Mouse (Mus musculus) lung, embryonic 14.5 days (tissue): Measurements from ENCODE around the gene Crim1. TPM values are rescaled to one million over a fixed set of nuclear protein-coding genes. Genes with fewer than 3 reads are reported as not detected.

Experiments
- ATAC-seq: fragments of 200-750 bp; cut with Nextera tagmentation; 2 replicates; pipeline ENCODE4 v1.8.0; 2017; ENCODE audit warnings: mild to moderate bottlenecking, moderate TSS enrichment, moderate library complexity; ENCODE audit not compliant: insufficient read depth
- DNase-seq: peaks from one replicate; pipeline ENCODE4 v3.0.0-alpha.2; 2015
- H3K27ac ChIP-seq: fragments of 300-500 bp; sonication (generic); 2 replicates; pipeline ENCODE4 v1.5.1; 2014; ENCODE audit warnings: low read depth, mild to moderate bottlenecking, moderate library complexity
- H3K27me3 ChIP-seq: fragments of 300-500 bp; sonication (generic); 2 replicates; pipeline ENCODE4 v1.6.1; 2014; ENCODE audit warnings: low read length, control low read depth; ENCODE audit not compliant: insufficient read depth
- H3K36me3 ChIP-seq: fragments of 300-500 bp; sonication (generic); 2 replicates; pipeline ENCODE4 v1.6.1; 2014; ENCODE audit warnings: control low read depth; ENCODE audit not compliant: insufficient read depth
- H3K4me1 ChIP-seq: fragments of 300-500 bp; sonication (generic); 2 replicates; pipeline ENCODE4 v1.6.1; 2014; ENCODE audit warnings: antibody characterized with exemption, control low read depth; ENCODE audit not compliant: insufficient read depth
- H3K4me2 ChIP-seq: fragments of 300-500 bp; sonication (generic); 2 replicates; pipeline ENCODE4 v1.6.1; 2014; ENCODE audit warnings: mild to moderate bottlenecking
- H3K4me3 ChIP-seq: fragments of 300-500 bp; sonication (generic); 2 replicates; pipeline ENCODE4 v1.5.1; 2014; ENCODE audit warnings: low read depth, low read length
- H3K9ac ChIP-seq: fragments of 300-500 bp; sonication (generic); 2 replicates; pipeline ENCODE4 v1.6.1; 2014
- H3K9me3 ChIP-seq: fragments of 300-500 bp; sonication (generic); 2 replicates; pipeline ENCODE4 v1.6.1; 2016; ENCODE audit warnings: low read depth, low read length, control low read depth
- CTCF ChIP-seq: IDR thresholded peaks from 2 replicates; pipeline ENCODE4 v1.5.1; 2016; ENCODE audit warnings: antibody characterized with exemption, low read depth
- WGBS: fragments of 180-500 bp; shearing (Covaris S2); extraction: QIAGEN DNeasy Blood & Tissue Kit; methylation state at CpG from one replicate; pipeline ENCODE4 v1.1.7; 2014; 5-methylcytosine and 5-hydroxymethylcytosine counted together
- polyA plus RNA-seq: library from polyadenylated mRNA; unstranded; fragments of >200 nt; fragmentation: Nextera tagmentation; extraction: Ambion mirVana; gene quantifications from 2 replicates; pipeline ENCODE4 v1.2.1, GENCODE M21; 2014

Crim1 gene
- polyA plus RNA-seq = 3.1 and 5.7 TPM in 2 replicates

DNA sequence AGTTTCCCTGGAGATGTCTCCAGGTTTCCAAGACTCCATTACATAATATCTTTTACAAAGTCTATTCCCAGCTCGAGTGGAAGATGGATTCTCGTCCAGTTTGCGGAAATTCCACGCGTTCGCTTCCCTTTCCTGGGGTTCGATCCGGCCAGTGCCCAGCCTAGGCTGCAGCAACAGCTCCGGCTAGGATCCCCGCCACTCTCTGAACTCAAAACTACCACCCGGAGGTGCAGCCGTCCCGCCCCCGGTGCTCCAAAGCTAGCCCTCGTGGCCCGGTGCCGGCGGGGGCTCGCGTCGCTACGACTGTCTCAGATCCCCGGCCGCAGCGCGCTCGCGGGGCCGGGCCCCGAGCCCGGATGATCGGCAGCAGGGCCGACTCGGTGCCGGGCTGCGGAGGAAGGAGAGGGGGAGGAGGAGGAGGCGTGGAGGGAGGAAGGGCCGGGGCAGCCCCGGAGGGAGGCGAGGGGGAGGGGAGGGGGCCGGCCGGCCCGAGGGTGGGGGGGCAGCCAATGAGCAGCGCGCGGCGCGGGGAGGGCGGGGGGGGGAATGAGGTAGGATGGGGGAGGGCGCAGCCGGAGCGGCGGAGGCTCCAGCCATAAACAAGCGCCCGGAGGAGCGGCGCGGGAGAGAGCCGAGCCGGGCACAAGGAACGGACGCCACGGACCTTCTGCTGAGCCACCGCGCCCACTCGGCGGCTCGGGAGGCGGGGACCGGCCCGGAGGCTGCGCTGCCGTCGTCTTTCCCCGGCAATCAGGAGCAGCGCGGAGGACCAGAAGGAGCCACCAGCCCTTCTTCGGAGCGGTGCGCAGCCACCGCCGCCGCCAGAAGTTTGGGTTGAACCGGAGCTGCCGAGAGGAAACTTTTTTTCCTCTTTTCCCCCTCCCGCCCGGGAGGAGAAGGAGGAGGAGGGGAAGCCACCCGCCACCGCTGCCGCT, at the start of gene Crim1:
Crim1 (plus strand) TSS at position 623 of the 935 bp plus-strand sequence.
- DNase-seq (peak; percentile 81), ATAC-seq (peak; percentile 77)
- Histone ChIP-seq H3K27ac (peak within 1 kb of the TSS; percentile 89), H3K4me3 (peak within 1 kb of the TSS; percentile 74), H3K27me3 (peaks cover 27% of the 10 kb centered on the region; the same call in 1 of the 2 replicates), H3K9ac (peak within 1 kb of the TSS; percentile 74), H3K4me2 (peak within 1 kb of the TSS; percentile 94), H3K4me1 (peaks cover 5% of the 10 kb centered on the region; the same call in 1 of the 2 replicates), H3K36me3 (no peaks in the 10 kb centered on the region), H3K9me3 (no peaks in the 10 kb centered on the region)
- under 1% methylated on average over 66 of the region's 90 CpGs for WGBS
- no peak for TF ChIP-seq CTCF

- H3K27ac ChIP-seq = no peak overlapping the region
- H3K27me3 ChIP-seq = no peaks in the 10 kb centered on the region
- H3K9ac ChIP-seq = no peak overlapping the region
- H3K4me2 ChIP-seq = no peak overlapping the region
- DNase-seq = peak; percentile 5
- H3K9me3 ChIP-seq = no peaks in the 10 kb centered on the region
- no peak for ATAC-seq
- H3K36me3 ChIP-seq = no peaks in the 10 kb centered on the region
- H3K4me1 ChIP-seq = no peaks in the 10 kb centered on the region
- 55% methylated on average over 13 of the region's 13 CpGs for WGBS
- no peak overlapping the region for H3K4me3 ChIP-seq
- no peak for TF ChIP-seq CTCF
These were observed 48.4 kb upstream of the Crim1 start for GRCm38 (mm10) chr17:78151479-78152282.

GRCm38 (mm10) chr17:78163278-78163677, 36.8 kb upstream of the Crim1 start:
- Histone ChIP-seq H3K27me3 (no peaks in the 10 kb centered on the region), H3K27ac (no peak overlapping the region), H3K36me3 (no peaks in the 10 kb centered on the region), H3K9ac (no peak overlapping the region), H3K4me2 (no peak overlapping the region), H3K4me3 (no peak overlapping the region), H3K9me3 (no peaks in the 10 kb centered on the region), H3K4me1 (no peaks in the 10 kb centered on the region)
- peak; percentile 58; the same call in 1 of the 2 replicates for ATAC-seq
- 22% methylated on average over 5 of the region's 5 CpGs for WGBS
- TF ChIP-seq CTCF = peak; percentile 83
- DNase-seq = peak; percentile 86

- Histone ChIP-seq H3K27ac (no peak overlapping the region), H3K36me3 (no peaks in the 10 kb centered on the region), H3K27me3 (no peaks in the 10 kb centered on the region), H3K4me2 (no peak overlapping the region), H3K9me3 (no peaks in the 10 kb centered on the region), H3K4me3 (no peak overlapping the region), H3K4me1 (no peaks in the 10 kb centered on the region), H3K9ac (no peak overlapping the region)
- ATAC-seq (no peak), DNase-seq (no peak)
- WGBS = 75% methylated on average over 10 of the region's 10 CpGs
- TF ChIP-seq CTCF = no peak
These were observed 36.3 kb upstream of the Crim1 start for GRCm38 (mm10) chr17:78163724-78164236.

DNA sequence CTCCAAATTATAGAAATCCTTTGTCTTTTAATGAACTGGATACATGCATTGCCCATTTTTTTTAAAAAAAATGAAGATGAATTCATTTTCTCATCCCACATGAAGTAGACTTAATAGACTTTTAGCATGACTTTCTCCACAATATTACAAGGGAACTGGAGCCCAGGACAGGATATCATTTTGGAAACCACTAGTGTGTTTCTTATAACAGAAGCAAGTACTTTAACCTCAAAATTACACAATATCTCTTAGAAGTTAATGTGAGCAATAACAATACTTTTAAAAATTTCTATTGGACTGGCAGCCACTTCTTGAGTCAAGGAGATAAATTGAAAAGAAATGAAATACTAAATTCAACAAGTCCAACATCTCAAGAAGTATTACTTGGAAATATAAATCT, 34.2 kb upstream of the Crim1 start:
- no peak for ATAC-seq
- no peak for TF ChIP-seq CTCF
- DNase-seq = no peak

GRCm38 (mm10) chr17:78166566-78166965, 33.5 kb upstream of the Crim1 start:
- ATAC-seq (no peak), DNase-seq (no peak)
- Histone ChIP-seq H3K9me3 (no peaks in the 10 kb centered on the region), H3K4me1 (no peaks in the 10 kb centered on the region), H3K36me3 (no peaks in the 10 kb centered on the region), H3K9ac (no peak overlapping the region), H3K27ac (no peak overlapping the region), H3K4me3 (no peak overlapping the region), H3K4me2 (no peak overlapping the region), H3K27me3 (no peaks in the 10 kb centered on the region)
- 70% methylated on average over 4 of the region's 4 CpGs for WGBS
- no peak for TF ChIP-seq CTCF

More for the DNA sequence above, 34.2 kb upstream of the Crim1 start:
- H3K9me3 ChIP-seq = no peaks in the 10 kb centered on the region
- no peaks in the 10 kb centered on the region for H3K4me1 ChIP-seq
- no peak overlapping the region for H3K4me3 ChIP-seq
- H3K9ac ChIP-seq = no peak overlapping the region
- H3K27me3 ChIP-seq = no peaks in the 10 kb centered on the region
- H3K36me3 ChIP-seq = no peaks in the 10 kb centered on the region
- no peak overlapping the region for H3K4me2 ChIP-seq
- no peak overlapping the region for H3K27ac ChIP-seq
